Mouse (Mus musculus) ES-E14 (cell line): ENCODE measurements around the gene Nptx1.

Experiments
- HCFC1 ChIP-seq: IDR thresholded peaks from 2 replicates; pipeline ENCODE4 v1.6.1; 2012; ENCODE audit warnings: low read length, inconsistent platforms, borderline replicate concordance; ENCODE audit not compliant: insufficient read depth
- MAFK ChIP-seq: IDR thresholded peaks from 2 replicates; pipeline ENCODE4 v1.6.1; 2014; ENCODE audit warnings: mild to moderate bottlenecking, low read depth, low read length, inconsistent platforms; ENCODE audit not compliant: insufficient read depth
- ZC3H11A ChIP-seq: IDR thresholded peaks from 2 replicates; pipeline ENCODE4 v1.6.1; 2012; ENCODE audit warnings: low read depth, mild to moderate bottlenecking, inconsistent platforms, low read length, borderline replicate concordance
- ZNF384 ChIP-seq: IDR thresholded peaks from 2 replicates; pipeline ENCODE4 v1.6.1; 2012; ENCODE audit warnings: low read depth, low read length, inconsistent platforms

GRCm38 (mm10) chr11:119550546-119551335, 3.2 kb upstream of the Nptx1 start:
- TF ChIP-seq ZC3H11A (no peak), ZNF384 (no peak), MAFK (no peak), HCFC1 (no peak)
